8 mouse cellular contexts compared by ENCODE assay signal in genomic region chr6:87850155-87850899, GRCm38 (mm10). TPM values are rescaled to one million over a fixed set of nuclear protein-coding genes. Genes with fewer than 3 reads are reported as not detected.
DNase-seq lines count a peak whose midpoint lies in the region; ATAC-seq and TF ChIP-seq lines count a peak whose summit lies in the region.

No protein-coding gene starts in this region.

- peak overlapping the region; percentile 68 for H3K4me3 ChIP-seq in thymus, adult 2 months (ENCODE audit: control insufficient read depth, insufficient read depth, low read length)
- H3K4me3 ChIP-seq in hindbrain, embryonic 14.5 days (replicated peaks; ENCODE audit: low read length), result peak overlapping the region; percentile 98
- H3K4me3 ChIP-seq in limb, embryonic 11.5 days (ENCODE audit: low read depth, low read length), result peak overlapping the region; percentile 97
- peak overlapping the region; percentile 100 for H3K4me3 ChIP-seq in midbrain, embryonic 11.5 days (ENCODE audit: low read depth, low read length)
- H3K4me3 ChIP-seq in stomach, embryonic 16.5 days (replicated peaks; ENCODE audit: low read length), result peak overlapping the region; percentile 96

- H3K4me2 ChIP-seq in hindbrain, embryonic 14.5 days (replicated peaks), result peak overlapping the region; percentile 85
- peak overlapping the region; percentile 78 for H3K4me2 ChIP-seq in limb, embryonic 11.5 days (ENCODE audit: low read depth, severe bottlenecking)
- peak overlapping the region; percentile 72 for H3K4me2 ChIP-seq in midbrain, embryonic 11.5 days
- H3K4me2 ChIP-seq in stomach, embryonic 16.5 days (ENCODE audit: low read depth, low read length), result peak overlapping the region; percentile 86

- H3K27ac ChIP-seq in thymus, adult 2 months (ENCODE audit: control insufficient read depth, insufficient read depth, low read length), result peak overlapping the region; percentile 38
- peak overlapping the region; percentile 92 for H3K27ac ChIP-seq in hindbrain, embryonic 14.5 days
- peak overlapping the region; percentile 75 for H3K27ac ChIP-seq in limb, embryonic 11.5 days (replicated peaks; ENCODE audit: low read depth, low read length)
- peak overlapping the region; percentile 78 for H3K27ac ChIP-seq in midbrain, embryonic 11.5 days (ENCODE audit: low read depth, low read length)
- H3K27ac ChIP-seq in stomach, embryonic 16.5 days (ENCODE audit: low read length), result peak overlapping the region; percentile 91

- no peaks in the 10 kb centered on the region for H3K27me3 ChIP-seq in thymus, adult 2 months (ENCODE audit: control insufficient read depth, insufficient read depth, low read length)
- no peaks in the 10 kb centered on the region for H3K27me3 ChIP-seq in hindbrain, embryonic 14.5 days (ENCODE audit: control insufficient read depth, insufficient read depth, low read length)
- no peaks in the 10 kb centered on the region for H3K27me3 ChIP-seq in limb, embryonic 11.5 days (ENCODE audit: control insufficient read depth, insufficient read depth, low read length)
- H3K27me3 ChIP-seq in midbrain, embryonic 11.5 days (ENCODE audit: control insufficient read depth, insufficient read depth, low read length), result no peaks in the 10 kb centered on the region
- no peaks in the 10 kb centered on the region for H3K27me3 ChIP-seq in stomach, embryonic 16.5 days (ENCODE audit: control insufficient read depth, insufficient read depth, low read length)

- H3K36me3 ChIP-seq in thymus, adult 2 months (ENCODE audit: control insufficient read depth, insufficient read depth, low read length), result peaks cover 4% of the 10 kb centered on the region
- peaks cover 15% of the 10 kb centered on the region for H3K36me3 ChIP-seq in hindbrain, embryonic 14.5 days (replicated peaks; ENCODE audit: control insufficient read depth, insufficient read depth)
- peaks cover 5% of the 10 kb centered on the region for H3K36me3 ChIP-seq in limb, embryonic 11.5 days (ENCODE audit: control insufficient read depth, insufficient read depth, low read length)
- peaks cover under 1% of the 10 kb centered on the region for H3K36me3 ChIP-seq in midbrain, embryonic 11.5 days (ENCODE audit: control insufficient read depth, insufficient read depth, low read length)
- peaks cover under 1% of the 10 kb centered on the region; the same call in 1 of the 2 replicates for H3K36me3 ChIP-seq in stomach, embryonic 16.5 days (ENCODE audit: control insufficient read depth, insufficient read depth, low read length)

- peak; percentile 76; the same call in 1 of the 2 replicates for ATAC-seq in hindbrain, embryonic 14.5 days (ENCODE audit: low FRiP score)
- peak; percentile 69 for ATAC-seq in limb, embryonic 11.5 days (ENCODE audit: insufficient number of reproducible peaks, low FRiP score, low TSS enrichment, low read depth)
- ATAC-seq in midbrain, embryonic 11.5 days (ENCODE audit: low FRiP score), result no peak; the same call in none of the 2 replicates
- ATAC-seq in stomach, embryonic 16.5 days (ENCODE audit: insufficient read depth, low FRiP score), result peak; percentile 63

- TF ChIP-seq POLR2A in thymus, adult 2 months (IDR thresholded peaks at IDR 0.05; ENCODE audit: control insufficient read depth, extremely low read depth, insufficient read depth, low read length, poor library complexity), result no peak

- DNase-seq in thymus, adult 2 months, result no peak
- no peak for DNase-seq in thymus, adult 18-20 months
- DNase-seq in cerebellum, adult 9-10 months, result peak; percentile 65
- DNase-seq in forelimb bud, embryonic 11.5 days (ENCODE audit: low read depth, low spot score), result peak; percentile 37
- DNase-seq in hindbrain, embryonic 14.5 days (ENCODE audit: low spot score), result no peak
- peak; percentile 63 for DNase-seq in limb, embryonic 11.5 days (ENCODE audit: low spot score)
- DNase-seq in midbrain, embryonic 11.5 days (ENCODE audit: low spot score, missing footprints), result peak; percentile 95

- no peaks in the 10 kb centered on the region for H3K9me3 ChIP-seq in hindbrain, embryonic 14.5 days (ENCODE audit: control insufficient read depth, low read length)
- H3K9me3 ChIP-seq in limb, embryonic 11.5 days (ENCODE audit: control insufficient read depth, low read length), result no peaks in the 10 kb centered on the region
- H3K9me3 ChIP-seq in midbrain, embryonic 11.5 days (ENCODE audit: control insufficient read depth, low read length), result no peaks in the 10 kb centered on the region
- no peaks in the 10 kb centered on the region for H3K9me3 ChIP-seq in stomach, embryonic 16.5 days (replicated peaks; ENCODE audit: control insufficient read depth, low read length)

- peaks cover 6% of the 10 kb centered on the region for H3K4me1 ChIP-seq in thymus, adult 2 months (replicated peaks; ENCODE audit: control insufficient read depth, insufficient read depth, low read length)
- H3K4me1 ChIP-seq in hindbrain, embryonic 14.5 days (replicated peaks; ENCODE audit: control insufficient read depth, insufficient read depth, low read length), result peaks cover 34% of the 10 kb centered on the region
- 0 out of 2 replicates have a peak, but pooled peaks cover 7% of the 10 kb centered on the region for H3K4me1 ChIP-seq in limb, embryonic 11.5 days (ENCODE audit: control insufficient read depth, insufficient read depth, low read length)
- peaks cover 11% of the 10 kb centered on the region for H3K4me1 ChIP-seq in midbrain, embryonic 11.5 days (ENCODE audit: control insufficient read depth, insufficient read depth, low read length)
- H3K4me1 ChIP-seq in stomach, embryonic 16.5 days (ENCODE audit: control insufficient read depth, insufficient read depth, low read length), result peaks cover 16% of the 10 kb centered on the region

- TF ChIP-seq CTCF in thymus, adult 2 months (IDR thresholded peaks at IDR 0.05; ENCODE audit: borderline replicate concordance, control insufficient read depth, extremely low read depth, insufficient read depth, low read length, poor library complexity), result no peak

- WGBS in thymus, adult 2 months, result under 1% methylated on average over 73 of the region's 73 CpGs
- under 1% methylated on average over 70 of the region's 73 CpGs for WGBS in hindbrain, embryonic 14.5 days
- under 1% methylated on average over 69 of the region's 73 CpGs for WGBS in limb, embryonic 11.5 days
- under 1% methylated on average over 70 of the region's 73 CpGs for WGBS in midbrain, embryonic 11.5 days
- WGBS in stomach, embryonic 16.5 days, result under 1% methylated on average over 73 of the region's 73 CpGs

- peak overlapping the region; percentile 89 for H3K9ac ChIP-seq in hindbrain, embryonic 14.5 days
- peak overlapping the region; percentile 99 for H3K9ac ChIP-seq in limb, embryonic 11.5 days (ENCODE audit: low read length)
- peak overlapping the region; percentile 99 for H3K9ac ChIP-seq in midbrain, embryonic 11.5 days (ENCODE audit: low read length)
- peak overlapping the region; percentile 93 for H3K9ac ChIP-seq in stomach, embryonic 16.5 days (ENCODE audit: low read length)

RNA-seq across cellular contexts. Expression of gene Cnbp, which starts 0.6 kb away (rescaled TPM):
- polyA plus RNA-seq in thymus, adult 2 months (2012; rRNA removed), result 302 and 311 TPM in 2 replicates
- 541 and 555 TPM in 2 replicates for polyA plus RNA-seq in hindbrain, embryonic 14.5 days (2014; fragmentation: Nextera tagmentation; extraction: Ambion mirVana)
- polyA plus RNA-seq in limb, embryonic 11.5 days (2014; fragmentation: Nextera tagmentation; extraction: Ambion mirVana), result 1,357 and 1,371 TPM in 2 replicates
- 1,266 and 1,289 TPM in 2 replicates for polyA plus RNA-seq in midbrain, embryonic 11.5 days (2014; fragmentation: Nextera tagmentation; extraction: Ambion mirVana)
- polyA plus RNA-seq in stomach, embryonic 16.5 days (2015; fragmentation: Nextera tagmentation; extraction: Ambion mirVana), result 937 and 1,037 TPM in 2 replicates

RNA-seq across cellular contexts. Expression of gene Isy1, which starts 11.7 kb away (rescaled TPM):
- polyA plus RNA-seq in thymus, adult 2 months (2012; rRNA removed), result 50.7 and 51.1 TPM in 2 replicates
- 21.1 and 21.7 TPM in 2 replicates for polyA plus RNA-seq in hindbrain, embryonic 14.5 days (2014; fragmentation: Nextera tagmentation; extraction: Ambion mirVana)
- 73.0 and 76.2 TPM in 2 replicates for polyA plus RNA-seq in limb, embryonic 11.5 days (2014; fragmentation: Nextera tagmentation; extraction: Ambion mirVana)
- 66.4 and 71.5 TPM in 2 replicates for polyA plus RNA-seq in midbrain, embryonic 11.5 days (2014; fragmentation: Nextera tagmentation; extraction: Ambion mirVana)
- 40.1 and 48.1 TPM in 2 replicates for polyA plus RNA-seq in stomach, embryonic 16.5 days (2015; fragmentation: Nextera tagmentation; extraction: Ambion mirVana)

RNA-seq across cellular contexts. Expression of gene Gm45140, which starts 14.7 kb away (rescaled TPM):
- 0.56 and 1.2 TPM in 2 replicates for polyA plus RNA-seq in thymus, adult 2 months (2012; rRNA removed)
- 1.1 and 5.8 TPM in 2 replicates for polyA plus RNA-seq in hindbrain, embryonic 14.5 days (2014; fragmentation: Nextera tagmentation; extraction: Ambion mirVana)
- 2.8 and 3.5 TPM in 2 replicates for polyA plus RNA-seq in limb, embryonic 11.5 days (2014; fragmentation: Nextera tagmentation; extraction: Ambion mirVana)
- polyA plus RNA-seq in midbrain, embryonic 11.5 days (2014; fragmentation: Nextera tagmentation; extraction: Ambion mirVana), result 1.9 and 4.0 TPM in 2 replicates
- polyA plus RNA-seq in stomach, embryonic 16.5 days (2015; fragmentation: Nextera tagmentation; extraction: Ambion mirVana), result 3.0 and 6.1 TPM in 2 replicates

RNA-seq across cellular contexts. Expression of gene Copg1, which starts 37.3 kb away (rescaled TPM):
- polyA plus RNA-seq in thymus, adult 2 months (2012; rRNA removed), result 69.3 and 72.4 TPM in 2 replicates
- 203 and 213 TPM in 2 replicates for polyA plus RNA-seq in hindbrain, embryonic 14.5 days (2014; fragmentation: Nextera tagmentation; extraction: Ambion mirVana)
- 150 and 163 TPM in 2 replicates for polyA plus RNA-seq in limb, embryonic 11.5 days (2014; fragmentation: Nextera tagmentation; extraction: Ambion mirVana)
- polyA plus RNA-seq in midbrain, embryonic 11.5 days (2014; fragmentation: Nextera tagmentation; extraction: Ambion mirVana), result 124 and 132 TPM in 2 replicates
- polyA plus RNA-seq in stomach, embryonic 16.5 days (2015; fragmentation: Nextera tagmentation; extraction: Ambion mirVana), result 171 and 182 TPM in 2 replicates

RNA-seq across cellular contexts. Expression of gene Rab43, which starts 38.4 kb away (rescaled TPM):
- polyA plus RNA-seq in thymus, adult 2 months (2012; rRNA removed), result 54.4 and 56.0 TPM in 2 replicates
- 7.8 and 15.6 TPM in 2 replicates for polyA plus RNA-seq in hindbrain, embryonic 14.5 days (2014; fragmentation: Nextera tagmentation; extraction: Ambion mirVana)
- polyA plus RNA-seq in limb, embryonic 11.5 days (2014; fragmentation: Nextera tagmentation; extraction: Ambion mirVana), result 6.9 and 7.5 TPM in 2 replicates
- polyA plus RNA-seq in midbrain, embryonic 11.5 days (2014; fragmentation: Nextera tagmentation; extraction: Ambion mirVana), result 7.7 and 8.0 TPM in 2 replicates
- polyA plus RNA-seq in stomach, embryonic 16.5 days (2015; fragmentation: Nextera tagmentation; extraction: Ambion mirVana), result 8.9 and 10.7 TPM in 2 replicates

Comparison
In these comparisons a context has a peak if more than half of its experiments do, and no peak if none do; other contexts are left out.
1. DNase-seq: peak in cerebellum, adult 9-10 months (single experiment), forelimb bud, embryonic 11.5 days (single experiment), limb, embryonic 11.5 days (single experiment) and midbrain, embryonic 11.5 days (single experiment); none in thymus, adult 2 months (single experiment), thymus, adult 18-20 months (0 of 2) and hindbrain, embryonic 14.5 days (single experiment).
2. H3K27ac ChIP-seq: peak in every context shown above with its lines; median percentile 92 in hindbrain, embryonic 14.5 days; 91 in stomach, embryonic 16.5 days; 78 in midbrain, embryonic 11.5 days; 75 in limb, embryonic 11.5 days; 38 in thymus, adult 2 months.
3. Peak in every context shown above with its lines, with median percentiles within 50 percentile points of each other: H3K4me3 ChIP-seq, H3K4me2 ChIP-seq and H3K9ac ChIP-seq.